Mouse (Mus musculus) cortical plate, adult 2 months (tissue): ENCODE results near the gene Pigk.

ENCODE experiments used
- CTCF ChIP-seq: fragments of 200-500 bp; IDR thresholded peaks from 2 replicates; pipeline ENCODE4 v1.5.1; 2011; ENCODE audit warnings: mild to moderate bottlenecking, control low read depth, low read length; ENCODE audit not compliant: insufficient read depth; ENCODE audit errors: extremely low read depth
- POLR2A ChIP-seq: fragments of 200-500 bp; IDR thresholded peaks from 2 replicates; pipeline ENCODE4 v1.6.1; 2011; ENCODE audit warnings: mild to moderate bottlenecking, low read length, control low read depth; ENCODE audit not compliant: insufficient read depth; ENCODE audit errors: extremely low read depth

GRCm38 (mm10) chr3:152981988-152982387 is 268.1 kb downstream of the Pigk start, which contains the start of gene St6galnac5:
- TF ChIP-seq CTCF (peak; percentile 25; the same call in 1 of the 2 replicates), POLR2A (no peak)
